Mouse (Mus musculus): ENCODE measurements around the gene Diras1. TPM values are rescaled to one million over a fixed set of nuclear protein-coding genes. Genes with fewer than 3 reads are reported as not detected.
A peak's percentile ranks its signal among the peaks of the same experiment; 100 is the strongest.

The Diras1 gene
- polyA plus RNA-seq, 1 experiment from 2014 or later = 8.7 TPM

- ATAC-seq (ENCODE audit: low FRiP score) = no peak
- Histone ChIP-seq H3K9ac (no peak overlapping the region), H3K4me3 (replicated peaks) (no peak overlapping the region), H3K27ac (no peak overlapping the region), H3K4me1 (peaks cover 9% of the 10 kb centered on the region), H3K4me2 (no peak overlapping the region), H3K27me3 (no peaks in the 10 kb centered on the region), H3K9me3 (no peaks in the 10 kb centered on the region), H3K36me3 (replicated peaks) (no peaks in the 10 kb centered on the region)
- WGBS = 90% methylated on average over 7 of the region's 7 CpGs
Measured at GRCm38 (mm10) chr10:81006005-81006677, 19.3 kb downstream of the Diras1 start.

- 0 out of 2 replicates have a peak overlapping the region, but pooled peaks have one; percentile 14 for H3K9ac ChIP-seq
- no peak overlapping the region for H3K27ac ChIP-seq
- peaks cover 36% of the 10 kb centered on the region for H3K4me1 ChIP-seq
- H3K27me3 ChIP-seq = peaks cover 18% of the 10 kb centered on the region; the same call in 1 of the 2 replicates
- H3K9me3 ChIP-seq = no peaks in the 10 kb centered on the region
- H3K4me2 ChIP-seq = no peak overlapping the region
- no peak overlapping the region for H3K4me3 ChIP-seq (replicated peaks)
- 42% methylated on average over 10 of the region's 10 CpGs for WGBS
- H3K36me3 ChIP-seq (replicated peaks) = no peaks in the 10 kb centered on the region
- ATAC-seq (ENCODE audit: low FRiP score) = 0 out of 2 replicates have a peak, but pooled peaks have one; percentile 16
Measured at GRCm38 (mm10) chr10:81001161-81001560, 24.3 kb downstream of the Diras1 start.

GRCm38 (mm10) chr10:81000197-81001062 is 25.0 kb downstream of the Diras1 start:
- no peaks in the 10 kb centered on the region for H3K9me3 ChIP-seq
- no peak overlapping the region for H3K4me2 ChIP-seq
- WGBS = 52% methylated on average over 28 of the region's 28 CpGs
- H3K27ac ChIP-seq = no peak overlapping the region
- peaks cover 19% of the 10 kb centered on the region; the same call in 1 of the 2 replicates for H3K27me3 ChIP-seq
- no peak overlapping the region for H3K4me3 ChIP-seq (replicated peaks)
- no peak; the same call in 1 of the 2 replicates for ATAC-seq (ENCODE audit: low FRiP score)
- H3K4me1 ChIP-seq = peaks cover 36% of the 10 kb centered on the region
- H3K9ac ChIP-seq = 0 out of 2 replicates have a peak overlapping the region, but pooled peaks have one; percentile 14
- no peaks in the 10 kb centered on the region for H3K36me3 ChIP-seq (replicated peaks)

GRCm38 (mm10) chr10:80999362-81000196 is 25.9 kb downstream of the Diras1 start:
- 35% methylated on average over 37 of the region's 37 CpGs for WGBS

GRCm38 (mm10) chr10:80998778-80999177 is 26.7 kb downstream of the Diras1 start:
- H3K4me2 ChIP-seq = no peak overlapping the region
- H3K27ac ChIP-seq = no peak overlapping the region
- peak; percentile 28; the same call in 1 of the 2 replicates for ATAC-seq (ENCODE audit: low FRiP score)
- peaks cover 32% of the 10 kb centered on the region for H3K27me3 ChIP-seq
- H3K36me3 ChIP-seq (replicated peaks) = no peaks in the 10 kb centered on the region
- 22% methylated on average over 12 of the region's 12 CpGs for WGBS
- no peaks in the 10 kb centered on the region for H3K9me3 ChIP-seq
- H3K4me3 ChIP-seq (replicated peaks) = no peak overlapping the region
- no peak overlapping the region for H3K9ac ChIP-seq
- peaks cover 38% of the 10 kb centered on the region for H3K4me1 ChIP-seq

More at GRCm38 (mm10) chr10:80999362-81000196, 25.9 kb downstream of the Diras1 start:
- Histone ChIP-seq H3K4me1 (peaks cover 38% of the 10 kb centered on the region), H3K9ac (no peak overlapping the region), H3K4me2 (peak overlapping the region; percentile 32; the same call in 1 of the 2 replicates), H3K36me3 (replicated peaks) (no peaks in the 10 kb centered on the region), H3K9me3 (no peaks in the 10 kb centered on the region), H3K27me3 (peaks cover 26% of the 10 kb centered on the region; the same call in 1 of the 2 replicates), H3K4me3 (replicated peaks) (no peak overlapping the region), H3K27ac (no peak overlapping the region)
- ATAC-seq (ENCODE audit: low FRiP score) = peak; percentile 70

- 39% methylated on average over 14 of the region's 14 CpGs for WGBS
- peak overlapping the region; percentile 30; the same call in 1 of the 2 replicates for H3K9ac ChIP-seq
Measured at GRCm38 (mm10) chr10:80998021-80998420, 27.4 kb downstream of the Diras1 start.

GRCm38 (mm10) chr10:80997332-80997731 is 28.1 kb downstream of the Diras1 start:
- Histone ChIP-seq H3K9ac (no peak overlapping the region), H3K36me3 (replicated peaks) (no peaks in the 10 kb centered on the region), H3K27ac (no peak overlapping the region), H3K9me3 (no peaks in the 10 kb centered on the region), H3K4me1 (peaks cover 37% of the 10 kb centered on the region), H3K4me2 (no peak overlapping the region), H3K4me3 (replicated peaks) (no peak overlapping the region), H3K27me3 (peaks cover 42% of the 10 kb centered on the region)
- 85% methylated on average over 8 of the region's 8 CpGs for WGBS
- no peak for ATAC-seq (ENCODE audit: low FRiP score)

More at GRCm38 (mm10) chr10:80998021-80998420, 27.4 kb downstream of the Diras1 start:
- Histone ChIP-seq H3K27ac (no peak overlapping the region), H3K27me3 (peaks cover 36% of the 10 kb centered on the region), H3K4me3 (replicated peaks) (no peak overlapping the region), H3K36me3 (replicated peaks) (no peaks in the 10 kb centered on the region), H3K4me1 (peaks cover 38% of the 10 kb centered on the region), H3K4me2 (no peak overlapping the region), H3K9me3 (no peaks in the 10 kb centered on the region)
- ATAC-seq (ENCODE audit: low FRiP score) = no peak

GRCm38 (mm10) chr10:80996501-80996900 is 29.0 kb downstream of the Diras1 start:
- no peaks in the 10 kb centered on the region for H3K9me3 ChIP-seq

GRCm38 (mm10) chr10:80995091-80995632 is 30.3 kb downstream of the Diras1 start:
- 13% methylated on average over 21 of the region's 21 CpGs for WGBS
- Histone ChIP-seq H3K4me2 (no peak overlapping the region), H3K4me3 (replicated peaks) (no peak overlapping the region), H3K27me3 (peaks cover 37% of the 10 kb centered on the region), H3K36me3 (replicated peaks) (no peaks in the 10 kb centered on the region), H3K27ac (no peak overlapping the region), H3K9me3 (no peaks in the 10 kb centered on the region), H3K4me1 (peaks cover 21% of the 10 kb centered on the region), H3K9ac (no peak overlapping the region)
- peak; percentile 22; the same call in 1 of the 2 replicates for ATAC-seq (ENCODE audit: low FRiP score)

More at GRCm38 (mm10) chr10:80996501-80996900, 29.0 kb downstream of the Diras1 start:
- Histone ChIP-seq H3K4me1 (peaks cover 33% of the 10 kb centered on the region), H3K27me3 (peaks cover 42% of the 10 kb centered on the region), H3K9ac (no peak overlapping the region), H3K4me2 (no peak overlapping the region), H3K4me3 (replicated peaks) (no peak overlapping the region), H3K36me3 (replicated peaks) (no peaks in the 10 kb centered on the region), H3K27ac (no peak overlapping the region)
- 93% methylated on average over 8 of the region's 8 CpGs for WGBS
- ATAC-seq (ENCODE audit: low FRiP score) = no peak

- Histone ChIP-seq H3K9ac (no peak overlapping the region), H3K4me3 (replicated peaks) (no peak overlapping the region), H3K4me1 (peaks cover 17% of the 10 kb centered on the region), H3K27ac (no peak overlapping the region), H3K27me3 (peaks cover 36% of the 10 kb centered on the region), H3K36me3 (replicated peaks) (no peaks in the 10 kb centered on the region), H3K9me3 (no peaks in the 10 kb centered on the region), H3K4me2 (no peak overlapping the region)
- ATAC-seq (ENCODE audit: low FRiP score) = no peak
- 60% methylated on average over 4 of the region's 4 CpGs for WGBS
Measured at GRCm38 (mm10) chr10:80994621-80995020, 30.8 kb downstream of the Diras1 start.

GRCm38 (mm10) chr10:80993276-80993675 is 32.2 kb downstream of the Diras1 start:
- Histone ChIP-seq H3K27ac (no peak overlapping the region), H3K27me3 (peaks cover 45% of the 10 kb centered on the region), H3K36me3 (replicated peaks) (no peaks in the 10 kb centered on the region), H3K9ac (no peak overlapping the region), H3K4me3 (replicated peaks) (no peak overlapping the region), H3K4me2 (no peak overlapping the region), H3K9me3 (no peaks in the 10 kb centered on the region), H3K4me1 (peaks cover 10% of the 10 kb centered on the region)
- WGBS = 63% methylated on average over 5 of the region's 5 CpGs
- ATAC-seq (ENCODE audit: low FRiP score) = no peak
